8 mouse cellular contexts compared by ENCODE assay signal in the genomic region with DNA sequence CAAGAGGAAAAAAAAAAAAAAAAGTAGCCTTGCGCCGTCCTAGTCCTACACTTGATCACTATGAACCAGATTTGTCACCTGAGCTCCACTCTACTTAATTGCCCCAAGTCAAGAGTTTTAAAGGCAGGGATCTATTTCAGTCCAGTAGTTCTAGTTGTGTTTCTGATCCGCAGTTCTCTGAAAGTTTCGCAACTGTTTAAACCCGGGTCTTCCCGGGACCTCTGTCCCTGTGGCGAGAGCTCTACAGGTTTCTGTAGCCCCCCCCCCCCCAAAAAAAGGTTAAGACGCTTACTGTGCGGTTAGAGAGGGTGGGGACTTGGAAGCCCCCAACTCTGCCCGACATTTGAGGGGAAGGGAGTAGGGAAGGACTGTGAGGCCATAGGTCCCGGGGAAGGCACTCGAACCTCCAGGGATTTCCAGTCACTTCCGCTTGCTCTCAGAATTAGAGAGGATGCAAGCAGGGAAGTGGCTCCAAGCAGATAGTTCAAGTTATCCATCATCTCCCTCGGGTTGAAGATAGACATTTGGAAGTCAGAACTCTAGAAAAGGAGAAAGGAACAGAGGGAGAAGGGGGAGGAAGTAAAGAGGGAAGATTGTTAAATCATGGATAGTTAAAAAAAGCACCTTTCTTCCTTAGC. TPM values are rescaled to one million over a fixed set of nuclear protein-coding genes. Genes with fewer than 3 reads are reported as not detected.
DNase-seq lines count a peak whose midpoint lies in the region; ATAC-seq lines count a peak whose summit lies in the region.

No protein-coding gene starts in this region.

- WGBS in embryonic facial prominence, embryonic 14.5 days, result 4% methylated on average over 14 of the region's 14 CpGs
- 3% methylated on average over 14 of the region's 14 CpGs for WGBS in hindbrain, embryonic 14.5 days
- WGBS in midbrain, embryonic 12.5 days, result 4% methylated on average over 14 of the region's 14 CpGs

- peak; percentile 7 to 23 for DNase-seq in adrenal gland, postnatal 36 days
- no peak for DNase-seq in adrenal gland, postnatal 4 days (ENCODE audit: low spot score in 2 of 2)
- DNase-seq in embryonic facial prominence, embryonic 14.5 days (ENCODE audit: low spot score), result no peak
- no peak for DNase-seq in hindbrain, embryonic 14.5 days (ENCODE audit: low spot score)
- no peak for DNase-seq in cerebellum, adult 9-11 months
- DNase-seq in spleen, adult 18-20 months, result no peak
- no peak for DNase-seq in gastrocnemius, postnatal 36 days

- peak overlapping the region; percentile 73 for H3K9ac ChIP-seq in embryonic facial prominence, embryonic 14.5 days (ENCODE audit: low read depth, low read length)
- H3K9ac ChIP-seq in hindbrain, embryonic 14.5 days, result peak overlapping the region; percentile 16; the same call in 1 of the 2 replicates
- H3K9ac ChIP-seq in midbrain, embryonic 12.5 days (replicated peaks), result no peak overlapping the region

- intact Hi-C loops in gastrocnemius, postnatal 36 days (cut with DNase I), result loop anchor here (5.0 to 10.0 kb wide), 2 partner anchors 221 to 498 kb away; no protein-coding TSS in a partner anchor

- H3K36me3 ChIP-seq in embryonic facial prominence, embryonic 14.5 days (ENCODE audit: control insufficient read depth, insufficient read depth, low read length), result no peaks in the 10 kb centered on the region
- H3K36me3 ChIP-seq in hindbrain, embryonic 14.5 days (replicated peaks; ENCODE audit: control insufficient read depth, insufficient read depth), result no peaks in the 10 kb centered on the region
- no peaks in the 10 kb centered on the region for H3K36me3 ChIP-seq in midbrain, embryonic 12.5 days

- peaks cover 10% of the 10 kb centered on the region for H3K27me3 ChIP-seq in embryonic facial prominence, embryonic 14.5 days (replicated peaks; ENCODE audit: control insufficient read depth, insufficient read depth, low read length)
- peaks cover 66% of the 10 kb centered on the region for H3K27me3 ChIP-seq in hindbrain, embryonic 14.5 days (ENCODE audit: control insufficient read depth, insufficient read depth, low read length)
- peaks cover 69% of the 10 kb centered on the region for H3K27me3 ChIP-seq in midbrain, embryonic 12.5 days

- peak overlapping the region; percentile 82 for H3K4me2 ChIP-seq in embryonic facial prominence, embryonic 14.5 days (ENCODE audit: low read depth, low read length)
- peak overlapping the region; percentile 95 for H3K4me2 ChIP-seq in hindbrain, embryonic 14.5 days (replicated peaks)
- H3K4me2 ChIP-seq in midbrain, embryonic 12.5 days (replicated peaks), result peak overlapping the region; percentile 96

- H3K4me1 ChIP-seq in embryonic facial prominence, embryonic 14.5 days (ENCODE audit: control insufficient read depth, insufficient read depth, low read length), result peaks cover 10% of the 10 kb centered on the region; the same call in 1 of the 2 replicates
- peaks cover 31% of the 10 kb centered on the region for H3K4me1 ChIP-seq in hindbrain, embryonic 14.5 days (replicated peaks; ENCODE audit: control insufficient read depth, insufficient read depth, low read length)
- H3K4me1 ChIP-seq in midbrain, embryonic 12.5 days, result peaks cover 36% of the 10 kb centered on the region

- peak overlapping the region; percentile 78; the same call in 1 of the 2 replicates for H3K27ac ChIP-seq in embryonic facial prominence, embryonic 14.5 days (replicated peaks; ENCODE audit: low read depth, low read length)
- no peak overlapping the region for H3K27ac ChIP-seq in hindbrain, embryonic 14.5 days
- no peak overlapping the region for H3K27ac ChIP-seq in midbrain, embryonic 12.5 days (replicated peaks)

- ATAC-seq in embryonic facial prominence, embryonic 14.5 days (ENCODE audit: low read depth), result no peak
- ATAC-seq in hindbrain, embryonic 14.5 days (ENCODE audit: low FRiP score), result no peak
- no peak for ATAC-seq in midbrain, embryonic 12.5 days (ENCODE audit: low FRiP score, low read depth)

- peak overlapping the region; percentile 59 for H3K4me3 ChIP-seq in embryonic facial prominence, embryonic 14.5 days (ENCODE audit: low read depth, low read length)
- H3K4me3 ChIP-seq in hindbrain, embryonic 14.5 days (replicated peaks; ENCODE audit: low read length), result peak overlapping the region; percentile 43
- peak overlapping the region; percentile 57 for H3K4me3 ChIP-seq in midbrain, embryonic 12.5 days

- H3K9me3 ChIP-seq in embryonic facial prominence, embryonic 14.5 days (ENCODE audit: control insufficient read depth, low read length), result peaks cover 4% of the 10 kb centered on the region
- H3K9me3 ChIP-seq in hindbrain, embryonic 14.5 days (ENCODE audit: control insufficient read depth, low read length), result peaks cover 8% of the 10 kb centered on the region; the same call in 1 of the 2 replicates
- peaks cover 6% of the 10 kb centered on the region; the same call in 1 of the 2 replicates for H3K9me3 ChIP-seq in midbrain, embryonic 12.5 days

RNA-seq across cellular contexts. Expression of gene Adamts9, which starts 0.9 kb away (rescaled TPM):
- total RNA-seq in adrenal gland, postnatal 36 days (2021), result 10 to 100 TPM; 25.7 to 60.8 TPM
- total RNA-seq in adrenal gland, postnatal 4 days (2021), result 10 to 100 TPM; 47.3 to 52.0 TPM
- 6.9 and 8.2 TPM in 2 replicates for polyA plus RNA-seq in embryonic facial prominence, embryonic 14.5 days (2014; fragmentation: Nextera tagmentation; extraction: Ambion mirVana)
- 1.4 and 2.1 TPM in 2 replicates for polyA plus RNA-seq in hindbrain, embryonic 14.5 days (2014; fragmentation: Nextera tagmentation; extraction: Ambion mirVana)
- 1.1 and 1.7 TPM in 2 replicates for polyA plus RNA-seq in midbrain, embryonic 12.5 days (2016; fragmentation: Nextera tagmentation; extraction: Ambion mirVana)
- 1 to 10 TPM; 6.2 to 7.6 TPM for total RNA-seq in gastrocnemius, postnatal 36 days (2021)

Comparison
In these comparisons a context has a peak if more than half of its experiments do, and no peak if none do; other contexts are left out.
1. DNase-seq: peak in adrenal gland, postnatal 36 days (2 of 2); none in adrenal gland, postnatal 4 days (0 of 2), embryonic facial prominence, embryonic 14.5 days (single experiment), hindbrain, embryonic 14.5 days (single experiment), cerebellum, adult 9-11 months (single experiment), spleen, adult 18-20 months (0 of 2) and gastrocnemius, postnatal 36 days (0 of 2).
2. Peak in every context shown above with its lines, with median percentiles within 50 percentile points of each other: H3K4me2 ChIP-seq and H3K4me3 ChIP-seq.